Mouse (Mus musculus) cortical plate, adult 2 months (tissue): Measurements from ENCODE around the gene Snrnp35.

ENCODE experiments used
- CTCF ChIP-seq: fragments of 200-500 bp; IDR thresholded peaks from 2 replicates; pipeline ENCODE4 v1.5.1; 2011; ENCODE audit warnings: mild to moderate bottlenecking, control low read depth, low read length; ENCODE audit not compliant: insufficient read depth; ENCODE audit errors: extremely low read depth
- POLR2A ChIP-seq: fragments of 200-500 bp; IDR thresholded peaks from 2 replicates; pipeline ENCODE4 v1.6.1; 2011; ENCODE audit warnings: mild to moderate bottlenecking, low read length, control low read depth; ENCODE audit not compliant: insufficient read depth; ENCODE audit errors: extremely low read depth

DNA sequence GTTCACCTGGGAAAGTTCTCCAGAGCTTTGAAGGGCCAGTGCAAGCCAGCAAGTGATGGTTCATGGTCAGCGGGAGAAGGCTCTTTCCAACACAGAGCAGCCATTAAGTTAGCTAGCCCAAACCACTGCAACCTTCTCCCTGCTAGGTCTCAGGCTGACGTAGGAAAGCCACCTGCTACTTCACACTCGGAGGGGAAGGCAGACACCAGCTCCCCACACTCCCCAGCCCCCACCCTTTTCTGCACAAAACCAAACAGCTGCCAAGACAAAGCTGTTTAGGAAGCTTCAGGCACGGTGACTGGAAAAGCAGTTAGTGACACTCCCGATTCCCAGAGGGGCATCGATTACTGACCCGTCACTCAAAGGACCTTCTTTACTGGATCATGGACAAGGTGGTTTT lies 12.6 kb downstream of the Snrnp35 start:
- no peak for TF ChIP-seq POLR2A
- no peak for TF ChIP-seq CTCF
